Mouse (Mus musculus): ENCODE results near the gene Cep152. TPM values are rescaled to one million over a fixed set of nuclear protein-coding genes. Genes with fewer than 3 reads are reported as not detected.

Cep152 gene
- 1.5 and 2.2 TPM in 2 replicates for total RNA-seq (2014; rRNA removed; ENCODE audit: low replicate concordance)
- 1.2 and 1.3 TPM in 2 replicates for polyA plus RNA-seq (2015; fragmentation: Nextera tagmentation; extraction: Ambion mirVana)

- peak within 1 kb of the TSS; percentile 76 for H3K4me3 ChIP-seq (ENCODE audit: low read depth, low read length)
- peak within 1 kb of the TSS; percentile 65 for H3K4me2 ChIP-seq (ENCODE audit: low read depth, low read length)
- no peaks in the 10 kb centered on the region for H3K27me3 ChIP-seq (ENCODE audit: control insufficient read depth, insufficient read depth, low read length)
- WGBS = under 1% methylated on average over 50 of the region's 50 CpGs
- DNase-seq (ENCODE audit: low spot score) (peak; percentile 98), ATAC-seq (ENCODE audit: insufficient read depth, low read depth) (peak; percentile 97)
- H3K27ac ChIP-seq (ENCODE audit: low read depth) = peak within 1 kb of the TSS; percentile 1; the same call in 1 of the 2 replicates
- H3K9ac ChIP-seq (replicated peaks; ENCODE audit: low read depth, low read length) = peak within 1 kb of the TSS; percentile 62
- peaks cover 12% of the 10 kb centered on the region for H3K36me3 ChIP-seq (replicated peaks; ENCODE audit: control insufficient read depth, insufficient read depth, low read length)
- no peak for TF ChIP-seq EP300 (IDR thresholded peaks at IDR 0.05; ENCODE audit: low read depth)
- peak; percentile 37 for TF ChIP-seq CTCF (IDR thresholded peaks at IDR 0.05; ENCODE audit: low read depth)
- no peaks in the 10 kb centered on the region for H3K9me3 ChIP-seq (replicated peaks; ENCODE audit: control insufficient read depth, low read length)
- H3K4me1 ChIP-seq (ENCODE audit: control insufficient read depth, insufficient read depth) = peaks cover 20% of the 10 kb centered on the region; the same call in 1 of the 2 replicates
Observed at GRCm38 (mm10) chr2:125624837-125625351, at the start of gene Cep152. Gene Cep152 (minus strand): TSS chr2:125625113.

GRCm38 (mm10) chr2:125672957-125673631 is 48.2 kb upstream of the Cep152 start, which contains the start of gene Eid1:
Gene Eid1 (plus strand): TSS chr2:125673095.
- H3K4me1 ChIP-seq (ENCODE audit: control insufficient read depth, insufficient read depth) = peaks cover 4% of the 10 kb centered on the region; the same call in 1 of the 2 replicates
- no peaks in the 10 kb centered on the region for H3K36me3 ChIP-seq (replicated peaks; ENCODE audit: control insufficient read depth, insufficient read depth, low read length)
- DNase-seq (ENCODE audit: low spot score) (peak; percentile 77), ATAC-seq (ENCODE audit: insufficient read depth, low read depth) (peak; percentile 95)
- no peaks in the 10 kb centered on the region for H3K9me3 ChIP-seq (replicated peaks; ENCODE audit: control insufficient read depth, low read length)
- under 1% methylated on average over 57 of the region's 79 CpGs for WGBS
- peak within 1 kb of the TSS; percentile 90 for H3K4me2 ChIP-seq (ENCODE audit: low read depth, low read length)
- peak within 1 kb of the TSS; percentile 86 for H3K27ac ChIP-seq (ENCODE audit: low read depth)
- peak within 1 kb of the TSS; percentile 97 for H3K4me3 ChIP-seq (ENCODE audit: low read depth, low read length)
- H3K27me3 ChIP-seq (ENCODE audit: control insufficient read depth, insufficient read depth, low read length) = no peaks in the 10 kb centered on the region
- peak within 1 kb of the TSS; percentile 87 for H3K9ac ChIP-seq (replicated peaks; ENCODE audit: low read depth, low read length)
- TF ChIP-seq CTCF (IDR thresholded peaks at IDR 0.05; ENCODE audit: low read depth) (no peak), EP300 (IDR thresholded peaks at IDR 0.05; ENCODE audit: low read depth) (no peak)

- Histone ChIP-seq H3K9ac (replicated peaks; ENCODE audit: low read depth, low read length) (peak overlapping the region; percentile 87), H3K36me3 (replicated peaks; ENCODE audit: control insufficient read depth, insufficient read depth, low read length) (no peaks in the 10 kb centered on the region), H3K4me3 (ENCODE audit: low read depth, low read length) (peak overlapping the region; percentile 97), H3K27ac (ENCODE audit: low read depth) (peak overlapping the region; percentile 86), H3K27me3 (ENCODE audit: control insufficient read depth, insufficient read depth, low read length) (no peaks in the 10 kb centered on the region), H3K9me3 (replicated peaks; ENCODE audit: control insufficient read depth, low read length) (no peaks in the 10 kb centered on the region), H3K4me1 (ENCODE audit: control insufficient read depth, insufficient read depth) (peaks cover 4% of the 10 kb centered on the region; the same call in 1 of the 2 replicates), H3K4me2 (ENCODE audit: low read depth, low read length) (peak overlapping the region; percentile 90)
- no peak for TF ChIP-seq EP300 (IDR thresholded peaks at IDR 0.05; ENCODE audit: low read depth)
- TF ChIP-seq CTCF (IDR thresholded peaks at IDR 0.05; ENCODE audit: low read depth) = no peak
- 32% methylated on average over 8 of the region's 20 CpGs for WGBS
- no peak for ATAC-seq (ENCODE audit: insufficient read depth, low read depth)
- no peak for DNase-seq (ENCODE audit: low spot score)
Observed at GRCm38 (mm10) chr2:125672568-125672956, 47.6 kb upstream of the Cep152 start.

- H3K27me3 ChIP-seq (ENCODE audit: control insufficient read depth, insufficient read depth, low read length) = no peaks in the 10 kb centered on the region
- H3K4me3 ChIP-seq (ENCODE audit: low read depth, low read length) = no peak overlapping the region
- H3K27ac ChIP-seq (ENCODE audit: low read depth) = no peak overlapping the region
- no peak for DNase-seq (ENCODE audit: low spot score)
- no peaks in the 10 kb centered on the region for H3K9me3 ChIP-seq (replicated peaks; ENCODE audit: control insufficient read depth, low read length)
- ATAC-seq (ENCODE audit: insufficient read depth, low read depth) = no peak
- H3K4me1 ChIP-seq (ENCODE audit: control insufficient read depth, insufficient read depth) = peaks cover 4% of the 10 kb centered on the region; the same call in 1 of the 2 replicates
- WGBS = 46% methylated on average over 1 of the region's 1 CpGs
- no peak overlapping the region for H3K9ac ChIP-seq (replicated peaks; ENCODE audit: low read depth, low read length)
- TF ChIP-seq CTCF (IDR thresholded peaks at IDR 0.05; ENCODE audit: low read depth) (peak; percentile 38), EP300 (IDR thresholded peaks at IDR 0.05; ENCODE audit: low read depth) (no peak)
- H3K4me2 ChIP-seq (ENCODE audit: low read depth, low read length) = no peak overlapping the region
- H3K36me3 ChIP-seq (replicated peaks; ENCODE audit: control insufficient read depth, insufficient read depth, low read length) = no peaks in the 10 kb centered on the region
Observed at GRCm38 (mm10) chr2:125670846-125671245, 45.9 kb upstream of the Cep152 start.

- 74% methylated on average over 7 of the region's 7 CpGs for WGBS
- Histone ChIP-seq H3K9ac (replicated peaks; ENCODE audit: low read depth, low read length) (no peak overlapping the region), H3K27me3 (ENCODE audit: control insufficient read depth, insufficient read depth, low read length) (no peaks in the 10 kb centered on the region), H3K9me3 (replicated peaks; ENCODE audit: control insufficient read depth, low read length) (no peaks in the 10 kb centered on the region), H3K4me2 (ENCODE audit: low read depth, low read length) (no peak overlapping the region), H3K4me1 (ENCODE audit: control insufficient read depth, insufficient read depth) (no peaks in the 10 kb centered on the region; the same call in 1 of the 2 replicates), H3K27ac (ENCODE audit: low read depth) (no peak overlapping the region), H3K4me3 (ENCODE audit: low read depth, low read length) (no peak overlapping the region), H3K36me3 (replicated peaks; ENCODE audit: control insufficient read depth, insufficient read depth, low read length) (no peaks in the 10 kb centered on the region)
- no peak for TF ChIP-seq CTCF (IDR thresholded peaks at IDR 0.05; ENCODE audit: low read depth)
- no peak for TF ChIP-seq EP300 (IDR thresholded peaks at IDR 0.05; ENCODE audit: low read depth)
- ATAC-seq (ENCODE audit: insufficient read depth, low read depth) (no peak), DNase-seq (ENCODE audit: low spot score) (no peak)
Observed at GRCm38 (mm10) chr2:125667721-125668120, 42.8 kb upstream of the Cep152 start.

Data from heart, postnatal 0 days (tissue).